Mouse (Mus musculus) CH12.LX (cell line): ENCODE data around the gene Kcnk3.

ENCODE experiments used
- CTCF ChIP-seq, 2 experiments: IDR thresholded peaks in 1 of 2; conservative IDR thresholded peaks in 1 of 2; 2 replicates each; pipeline ENCODE4 v1.5.1; 2011 to 2012; ENCODE audit warnings: low read depth in 2 of 2, low read length in 2 of 2, improper control_type of control experiment in 1 of 2, inconsistent platforms in 1 of 2, mild to moderate bottlenecking in 1 of 2, moderate library complexity in 1 of 2
- E2F4 ChIP-seq: IDR thresholded peaks from 2 replicates; pipeline ENCODE4 v1.6.1; 2011; ENCODE audit warnings: low read depth, low read length, improper control_type of control experiment; ENCODE audit not compliant: insufficient replicate concordance
- MYC ChIP-seq: IDR thresholded peaks from 2 replicates; pipeline ENCODE4 v1.6.1; 2011; ENCODE audit warnings: low read depth, mild to moderate bottlenecking, improper control_type of control experiment, low read length
- TBP ChIP-seq: conservative IDR thresholded peaks from 2 replicates; pipeline ENCODE4 v1.6.1; 2011; ENCODE audit warnings: low read depth, low read length, improper control_type of control experiment
- ZNF384 ChIP-seq: IDR thresholded peaks from 2 replicates; pipeline ENCODE4 v1.6.1; 2012; ENCODE audit warnings: low read depth, low read length, improper control_type of control experiment, inconsistent platforms

GRCm38 (mm10) chr5:30559421-30559820, 28.5 kb upstream of the Kcnk3 start:
- no peak for TF ChIP-seq CTCF (conservative IDR thresholded peaks at IDR 0.05 in 1 of 2, IDR thresholded peaks at IDR 0.05 in 1 of 2; ENCODE audit: low read depth in 2 of 2, low read length in 2 of 2)
- TF ChIP-seq ZNF384: no peak
- TF ChIP-seq E2F4: no peak
- no peak for TF ChIP-seq TBP
- no peak for TF ChIP-seq MYC
